Mouse (Mus musculus): ENCODE results near the gene H2-Ke6. TPM values are rescaled to one million over a fixed set of nuclear protein-coding genes. Genes with fewer than 3 reads are reported as not detected.
"Not testable (repeated sequence)": the region's sequence is repeated elsewhere in the genome, so short reads cannot be mapped to it uniquely, and the experiment has no call there.

Gene H2-Ke6
- total RNA-seq, 2 experiments from 2014 or later = 59.7 to 63.9 TPM

DNA sequence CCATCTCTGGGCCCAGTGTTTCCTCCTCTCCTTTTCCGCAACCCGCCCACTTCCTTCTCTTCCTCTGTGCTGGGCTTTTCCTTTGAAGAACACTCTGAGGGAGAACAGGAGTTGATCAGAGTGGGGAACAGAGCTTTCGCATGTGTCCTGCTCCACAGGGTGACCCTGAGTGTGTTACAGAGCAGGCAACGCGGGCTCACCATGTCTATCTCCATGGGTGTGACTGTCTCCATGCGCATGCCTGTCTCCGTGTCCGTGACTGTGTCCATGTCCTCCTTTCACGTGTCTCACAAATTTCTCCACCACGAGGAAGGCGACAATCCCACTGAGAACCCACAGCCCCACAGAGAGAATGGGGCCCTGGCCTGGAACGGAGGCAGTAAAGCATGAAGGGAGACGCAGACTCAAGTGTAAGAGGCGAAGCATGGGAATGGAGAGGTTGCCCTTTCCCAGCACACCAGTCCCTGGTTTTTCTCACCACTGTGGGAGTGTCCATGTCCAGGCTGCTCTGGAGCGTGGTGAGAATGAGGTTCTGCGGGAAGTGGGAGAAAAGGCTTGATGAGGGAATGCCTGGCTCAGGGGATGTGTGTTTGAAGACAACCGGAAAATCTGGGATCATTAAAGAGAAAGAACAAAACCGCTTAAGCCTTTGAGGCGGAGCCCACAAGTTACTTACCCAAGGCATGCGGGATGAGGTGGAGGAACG, 2.2 kb upstream of the H2-Ke6 start:
- DNase-seq (ENCODE audit: low spot score in 2 of 2) = no peak

DNA sequence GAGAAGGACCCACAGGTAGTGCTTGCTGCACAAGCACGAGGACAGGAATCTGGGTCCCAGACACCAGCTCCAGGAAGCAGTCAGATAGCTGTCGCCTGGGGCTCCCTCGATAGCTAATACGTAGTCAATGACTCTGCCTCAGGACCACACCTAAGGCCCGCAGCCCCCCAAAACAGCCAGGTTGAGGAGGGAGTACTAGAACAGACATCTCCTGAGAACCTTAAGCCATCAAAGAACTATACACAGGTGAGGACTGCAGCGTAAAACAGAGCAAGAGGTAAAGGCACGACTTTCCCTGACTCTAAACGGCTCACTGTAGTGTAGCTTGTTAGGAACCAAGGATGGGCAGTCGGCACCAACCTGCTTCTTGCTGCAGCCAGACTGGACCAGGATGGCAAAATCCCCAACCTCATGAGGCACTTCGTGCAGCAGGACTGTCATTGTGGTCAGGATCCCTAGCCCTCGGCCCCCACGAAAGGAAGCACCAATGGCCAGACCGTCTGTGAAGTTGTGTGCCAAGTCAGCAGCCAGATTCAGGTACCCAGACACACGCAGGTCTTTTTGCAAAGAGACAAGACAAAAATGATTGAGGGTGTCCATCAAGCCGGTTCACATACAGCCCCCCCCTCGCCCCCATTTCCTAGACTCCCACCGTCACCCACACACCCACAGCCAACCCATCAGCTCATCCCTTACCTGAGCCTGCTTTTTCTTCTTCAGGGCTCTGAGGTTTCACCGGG, 1.5 kb upstream of the H2-Ke6 start:
- DNase-seq (ENCODE audit: low spot score in 2 of 2) = no peak

DNA sequence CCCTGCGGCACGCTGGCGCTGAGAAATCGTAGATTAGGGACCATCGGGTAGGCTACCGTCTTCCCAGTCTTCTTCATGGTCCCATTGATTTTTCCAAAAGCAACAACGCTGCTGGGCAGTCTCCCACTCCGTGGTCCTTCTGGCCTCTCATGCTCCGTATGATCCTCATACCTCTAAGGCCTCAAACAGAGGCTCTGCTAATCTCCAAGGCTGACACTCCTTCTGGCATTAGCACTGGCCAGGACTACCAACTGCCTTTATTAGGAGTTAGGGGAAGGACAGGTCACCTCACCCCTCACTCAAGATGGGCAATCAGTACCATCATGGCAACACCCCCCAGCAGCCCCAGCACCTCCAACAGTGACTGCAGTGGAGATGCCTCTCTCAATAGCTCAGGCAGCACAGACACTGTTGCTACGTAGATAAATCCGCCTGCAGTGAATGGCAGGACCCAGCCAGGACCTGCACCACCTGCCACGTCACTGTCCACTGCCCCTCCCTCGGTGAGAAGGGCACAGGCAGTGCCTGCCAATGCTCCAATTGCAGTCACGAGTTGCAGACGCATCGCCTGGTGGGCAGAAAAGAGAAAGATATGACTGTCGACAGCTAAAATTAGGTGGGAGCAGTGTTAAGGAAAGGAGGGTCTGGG, 765 bp upstream of the H2-Ke6 start:
- DNase-seq (ENCODE audit: low spot score in 2 of 2) = no peak

DNA sequence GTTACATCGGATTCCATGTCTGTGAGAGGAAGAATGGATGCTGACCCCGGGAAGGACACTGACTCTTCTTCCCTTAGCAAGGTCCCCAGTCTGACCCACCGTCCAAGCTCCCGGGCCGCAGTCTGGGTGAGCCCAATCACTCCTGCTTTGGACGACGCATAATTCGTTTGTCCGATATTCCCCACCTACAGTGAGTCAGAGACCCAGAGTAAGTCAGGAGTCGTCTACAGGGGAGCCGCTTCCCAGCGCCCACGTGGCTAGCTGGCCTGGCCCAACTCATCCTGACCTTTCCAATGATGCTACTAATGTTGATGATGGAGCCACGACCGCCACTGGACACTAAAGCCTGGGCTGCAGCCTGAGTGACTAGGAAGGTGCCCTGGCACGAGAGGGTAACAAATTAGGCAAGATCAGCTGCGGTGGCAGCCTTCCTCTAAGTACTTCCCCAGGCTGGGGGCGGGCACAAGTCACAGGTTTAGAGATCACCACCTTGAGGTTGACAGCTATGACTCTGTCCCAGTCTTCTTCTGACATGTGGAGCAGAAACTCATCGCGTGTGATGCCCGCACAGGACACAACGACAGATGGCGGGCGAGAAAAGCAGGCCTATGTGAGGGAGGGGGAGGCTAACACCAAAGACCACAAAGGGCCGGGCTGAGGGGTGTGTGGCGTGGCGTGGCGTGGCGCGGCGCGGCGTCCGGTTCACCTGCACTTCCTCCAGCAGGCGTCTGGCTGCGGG, 774 bp downstream of the H2-Ke6 start:
- no peak for DNase-seq (ENCODE audit: low spot score in 2 of 2)

DNA sequence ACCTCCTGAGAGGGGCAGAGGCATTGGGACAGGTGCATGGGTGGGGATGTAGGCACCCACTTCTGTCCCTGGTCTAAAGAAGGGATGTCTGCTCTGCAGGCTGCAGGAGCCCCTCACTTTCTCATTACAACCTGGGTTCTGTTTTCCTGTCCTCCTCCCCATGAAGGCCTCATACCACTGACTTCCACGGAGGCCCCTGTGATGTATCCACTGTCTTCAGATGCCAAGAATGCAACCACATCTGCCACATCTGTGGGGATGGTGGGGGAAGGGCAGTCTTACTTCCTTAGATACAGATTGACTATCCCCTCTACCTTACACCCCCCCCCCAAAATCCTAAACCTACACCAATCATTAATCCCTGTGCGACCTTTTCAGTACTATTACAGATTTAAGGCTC, 1.6 kb downstream of the H2-Ke6 start:
- DNase-seq (ENCODE audit: low spot score in 2 of 2) = no peak

DNA sequence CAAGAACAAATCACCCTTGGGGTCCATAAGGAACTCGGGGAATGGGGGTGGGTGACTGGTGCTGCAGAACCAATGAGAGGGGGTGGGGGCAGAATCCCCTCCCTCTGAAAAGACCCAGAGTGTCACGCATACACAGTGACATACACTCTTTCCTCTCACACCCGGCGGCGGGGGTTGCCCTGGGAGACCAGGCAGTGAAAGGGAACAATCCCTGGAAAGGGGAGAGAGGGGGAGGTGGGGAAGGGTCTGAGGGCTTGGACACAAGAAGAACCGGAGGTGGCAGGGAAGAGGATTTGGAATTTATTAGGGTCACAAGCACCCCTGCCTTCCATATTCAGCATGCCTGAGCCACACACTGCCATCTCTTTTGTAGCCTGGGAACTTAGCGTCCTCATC, 2.1 kb downstream of the H2-Ke6 start:
- DNase-seq (ENCODE audit: low spot score in 2 of 2) = no peak

DNA sequence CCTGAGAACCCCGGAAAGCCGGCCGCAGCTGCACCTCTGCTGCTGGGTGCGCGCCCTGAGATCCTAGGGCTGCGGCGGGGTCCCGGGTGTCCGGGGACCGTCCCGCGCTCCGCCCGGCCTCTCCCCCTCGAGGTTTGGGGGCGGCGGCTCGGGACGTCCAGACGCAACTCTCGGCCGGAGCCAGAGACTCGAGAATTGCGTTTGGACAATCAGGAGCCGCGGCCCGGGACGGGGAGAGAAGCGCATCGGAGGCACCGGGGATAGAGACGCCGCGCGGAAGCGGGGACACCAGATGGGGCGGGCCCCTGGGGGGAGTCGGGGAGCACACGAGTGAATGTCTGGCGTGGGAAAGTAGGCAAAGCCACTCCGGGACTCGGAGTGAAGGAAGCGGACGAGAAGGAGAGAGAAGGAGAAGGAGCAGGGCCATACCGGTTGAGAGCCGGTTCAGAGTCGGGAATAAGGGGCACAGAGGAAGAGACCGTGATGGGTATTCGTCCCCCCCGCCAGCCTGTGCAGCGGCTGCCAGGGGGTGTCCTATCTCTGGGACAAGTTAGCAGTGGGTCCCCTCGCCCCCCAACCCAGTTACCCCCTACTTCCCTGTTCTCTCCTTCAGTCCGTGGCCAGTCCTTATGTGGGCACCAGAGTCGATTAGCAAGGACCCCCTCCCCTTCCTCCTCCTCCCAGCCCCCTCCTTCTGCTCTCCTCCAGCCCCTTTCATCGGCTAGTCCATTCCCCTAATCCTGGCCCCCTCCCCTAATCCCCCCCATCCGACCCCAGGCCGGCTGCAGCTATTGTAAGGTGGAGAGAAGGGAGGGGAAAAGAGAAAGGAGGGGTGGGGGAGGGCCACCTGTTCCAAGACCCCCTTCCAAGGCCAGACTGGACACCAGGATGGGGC, 2.8 kb downstream of the H2-Ke6 start:
- DNase-seq (ENCODE audit: low spot score in 2 of 2) = no peak

DNA sequence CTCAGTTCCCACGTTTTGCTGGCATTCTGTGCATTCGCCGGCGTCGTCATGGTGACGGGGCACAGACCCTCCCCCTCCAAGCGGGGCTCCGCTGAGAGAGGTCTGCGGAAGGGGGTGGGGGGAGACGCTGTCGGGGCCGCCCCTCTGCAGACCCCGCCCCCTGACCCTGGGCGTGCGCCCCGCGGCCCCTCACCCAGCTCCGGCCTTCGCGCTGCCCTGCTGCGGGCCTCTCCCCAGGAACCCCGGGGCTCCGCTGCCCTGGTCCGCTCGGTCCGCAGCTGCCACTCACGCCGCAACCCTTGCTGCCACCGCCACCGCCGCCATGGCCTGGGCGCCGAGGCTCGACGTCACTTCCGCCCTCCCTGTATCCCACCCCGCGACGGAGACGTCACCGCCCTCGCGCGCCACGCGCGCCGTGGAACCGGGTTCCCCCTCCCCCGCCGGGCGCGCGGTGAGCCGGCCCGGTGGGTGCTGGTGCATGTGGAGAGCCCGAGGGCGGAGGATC, 3.5 kb downstream of the H2-Ke6 start, which contains the start of gene Ring1:
Ring1 (minus strand) TSS at position 364 of the 505 bp plus-strand sequence.
- DNase-seq (ENCODE audit: low spot score in 2 of 2) = peak; percentile 90 to 91

DNA sequence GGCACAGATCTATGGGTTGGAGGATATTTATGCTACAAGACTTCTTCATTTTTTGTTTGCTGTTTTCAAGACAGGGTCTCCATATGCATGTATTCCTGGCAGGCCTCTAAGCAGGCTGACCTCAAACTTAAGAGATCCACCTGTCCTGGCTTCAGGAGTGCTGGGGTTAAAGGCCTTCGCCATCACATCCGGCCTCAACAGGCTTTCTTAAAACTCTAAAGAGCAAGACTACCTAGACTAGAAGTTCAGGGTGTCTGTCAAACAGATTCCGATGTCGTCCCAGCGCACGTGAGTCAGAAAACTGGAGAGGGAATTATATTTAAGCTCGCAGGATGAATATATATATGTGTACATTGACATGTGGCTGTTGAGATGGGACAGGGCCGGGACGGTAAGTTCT, 4.2 kb downstream of the H2-Ke6 start:
- no peak for DNase-seq (ENCODE audit: low spot score in 2 of 2)

DNA sequence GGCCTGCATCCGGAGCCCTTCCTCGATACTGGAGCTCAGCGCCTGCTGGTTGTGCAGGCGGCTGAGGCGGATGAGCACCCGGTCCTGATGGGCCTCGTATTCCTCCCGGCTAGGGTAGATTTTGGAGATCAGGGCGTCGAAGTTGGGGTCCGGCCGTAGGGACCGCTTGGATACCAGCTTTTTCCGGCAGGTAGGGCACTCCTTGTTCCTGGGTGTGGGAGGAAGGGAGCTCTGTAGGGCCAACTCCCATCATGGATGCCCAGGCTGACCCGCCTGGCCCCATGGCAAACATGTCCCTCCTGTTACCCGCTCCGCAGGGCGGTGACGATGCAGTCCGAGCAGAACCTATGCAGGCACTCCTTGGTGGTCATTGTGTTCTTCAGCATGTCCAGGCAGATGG, 4.9 kb downstream of the H2-Ke6 start:
- no peak for DNase-seq (ENCODE audit: low spot score in 2 of 2)

DNA sequence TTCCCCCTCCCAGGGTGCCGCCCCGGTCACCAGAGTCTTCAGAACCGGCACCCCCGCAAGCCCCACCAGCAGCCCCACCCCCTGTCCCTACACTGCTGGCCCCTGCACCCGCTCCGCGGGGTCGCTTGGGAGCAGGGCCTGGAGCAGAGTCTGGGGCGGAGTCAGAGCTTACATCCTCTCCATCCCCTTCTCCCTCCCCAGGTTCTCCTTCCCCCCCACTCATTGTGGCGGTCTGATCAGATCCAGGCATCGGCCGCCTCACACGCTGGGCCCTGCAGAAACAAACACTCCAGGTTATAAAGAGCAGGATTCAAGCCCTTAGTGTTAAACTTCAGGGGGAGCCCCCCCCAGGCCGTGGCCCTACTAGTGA, 5.5 kb downstream of the H2-Ke6 start:
- DNase-seq (ENCODE audit: low spot score in 2 of 2) = no peak

DNA sequence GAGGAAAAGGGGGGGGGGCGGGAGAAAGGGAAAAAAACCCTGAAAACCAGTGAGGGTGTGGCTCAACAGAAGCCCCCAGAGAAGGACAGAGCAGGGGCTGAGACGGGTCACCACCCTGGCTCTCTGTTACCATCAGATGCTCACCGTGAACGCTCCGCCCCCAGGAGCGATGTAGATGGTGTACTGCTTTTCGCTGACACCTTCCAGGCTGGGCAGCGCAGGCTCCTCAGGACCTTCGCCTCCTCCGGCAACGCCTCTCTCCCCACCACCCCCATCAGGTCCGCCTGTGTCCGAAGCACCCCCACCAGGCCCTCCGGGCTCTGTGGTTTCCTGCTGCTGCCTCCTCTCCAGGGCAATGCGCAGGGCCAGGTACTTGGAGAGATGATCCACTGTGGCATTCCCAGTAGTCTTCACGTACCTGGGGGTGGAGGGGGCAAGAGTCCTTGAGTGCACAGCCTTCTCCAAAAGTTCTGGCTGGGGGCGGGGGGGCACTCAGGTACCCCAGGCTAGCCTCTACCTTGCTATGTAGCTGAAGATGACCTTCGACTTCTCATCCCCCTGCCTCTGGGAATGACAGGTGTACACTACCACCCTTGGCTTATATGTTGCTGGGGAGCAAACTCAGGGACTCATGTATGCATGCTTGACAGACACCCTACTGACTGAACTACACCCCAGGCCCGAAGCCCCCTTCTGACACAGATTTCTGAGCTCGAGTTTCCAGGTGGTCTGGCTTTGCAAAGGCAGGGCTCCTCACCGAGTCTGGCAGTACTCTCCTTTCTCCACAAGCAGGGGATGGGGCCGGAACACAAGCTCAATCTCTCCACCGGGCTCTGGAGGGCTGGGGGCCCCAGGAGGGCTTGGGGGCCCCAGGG, 6.1 kb downstream of the H2-Ke6 start:
- DNase-seq (ENCODE audit: low spot score in 2 of 2) = no peak

DNA sequence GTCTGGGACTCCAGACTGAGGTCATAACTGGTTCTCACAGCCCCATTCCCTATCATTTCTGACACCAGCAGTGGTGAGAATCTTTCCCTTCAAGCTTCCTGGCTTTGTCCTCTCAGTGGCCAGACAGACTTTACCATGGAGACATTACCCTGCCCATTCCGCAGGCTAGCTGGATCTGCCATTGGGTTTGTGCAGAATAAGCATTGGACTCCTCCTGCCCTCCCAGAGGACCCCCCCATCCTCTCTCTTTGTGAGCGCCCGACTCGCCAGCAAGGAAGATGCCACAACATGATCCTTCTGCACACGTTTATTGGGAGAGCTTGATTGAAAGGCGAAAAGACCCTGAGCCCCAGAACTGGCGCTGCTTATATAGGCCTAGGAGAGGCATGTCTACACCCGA, 14.4 kb downstream of the H2-Ke6 start:
- no peak for DNase-seq (ENCODE audit: low spot score in 2 of 2)

DNA sequence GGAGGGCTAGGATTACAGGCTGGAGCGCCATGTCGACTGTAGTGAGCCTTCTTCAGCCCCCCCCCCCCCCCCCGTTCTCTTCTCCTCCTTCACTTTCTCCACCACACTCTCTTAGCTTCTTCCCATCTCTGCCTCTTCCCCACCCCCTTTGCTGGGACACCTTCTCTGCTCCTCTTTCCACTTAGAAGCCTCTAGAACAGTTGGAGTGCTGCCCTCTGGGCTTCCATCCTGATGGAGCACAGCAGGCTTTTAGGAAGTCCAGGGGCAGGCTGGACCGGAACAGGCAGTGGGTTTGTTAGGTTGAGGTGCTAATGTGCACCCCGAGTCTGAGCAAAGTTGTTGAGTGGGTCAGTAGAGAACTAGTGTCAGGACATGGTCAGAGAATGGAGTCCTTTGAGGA, 17.7 kb downstream of the H2-Ke6 start:
- no peak for DNase-seq (ENCODE audit: low spot score in 2 of 2)

DNA sequence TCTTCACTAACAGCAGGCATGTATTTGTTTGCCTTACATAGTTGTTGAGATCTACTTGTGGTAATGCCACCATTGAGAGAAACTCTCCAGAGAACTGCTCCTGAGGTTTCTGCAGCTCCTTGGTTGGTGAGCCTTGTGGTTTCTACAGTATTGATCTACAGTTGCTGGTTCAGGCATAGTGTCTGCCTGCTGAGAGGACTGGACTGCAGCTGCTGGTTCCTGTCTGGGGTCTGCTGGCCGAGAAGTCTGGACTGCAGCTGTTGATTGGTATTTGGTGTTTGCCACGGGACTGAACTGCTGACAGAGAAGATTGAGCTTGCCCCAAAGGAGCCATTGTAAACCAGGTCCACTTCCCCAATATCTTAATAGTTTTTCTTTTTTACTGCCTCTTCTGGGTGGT, 21.3 kb downstream of the H2-Ke6 start:
- no peak for DNase-seq (ENCODE audit: low spot score in 2 of 2)

DNA sequence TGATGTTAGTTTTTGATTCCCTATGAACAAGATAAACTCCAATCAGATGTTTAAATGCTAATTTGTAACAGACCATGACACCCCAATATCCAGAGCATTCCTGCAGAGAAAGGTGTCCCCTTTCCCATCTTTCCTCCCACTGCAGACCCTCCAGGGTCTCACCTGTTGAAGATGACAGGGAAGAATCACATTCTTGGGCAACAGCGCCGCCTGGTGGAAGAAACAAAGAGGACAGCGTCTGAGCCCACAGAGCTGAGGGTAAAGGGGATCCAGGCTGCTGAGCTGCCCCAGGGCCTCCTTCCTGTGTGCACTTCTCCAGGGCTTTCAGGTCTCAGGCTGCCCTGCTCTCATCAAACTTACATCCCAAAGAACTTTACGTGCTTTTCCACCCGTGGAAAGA, 24.4 kb downstream of the H2-Ke6 start:
- DNase-seq (ENCODE audit: low spot score in 2 of 2) = no peak

DNA sequence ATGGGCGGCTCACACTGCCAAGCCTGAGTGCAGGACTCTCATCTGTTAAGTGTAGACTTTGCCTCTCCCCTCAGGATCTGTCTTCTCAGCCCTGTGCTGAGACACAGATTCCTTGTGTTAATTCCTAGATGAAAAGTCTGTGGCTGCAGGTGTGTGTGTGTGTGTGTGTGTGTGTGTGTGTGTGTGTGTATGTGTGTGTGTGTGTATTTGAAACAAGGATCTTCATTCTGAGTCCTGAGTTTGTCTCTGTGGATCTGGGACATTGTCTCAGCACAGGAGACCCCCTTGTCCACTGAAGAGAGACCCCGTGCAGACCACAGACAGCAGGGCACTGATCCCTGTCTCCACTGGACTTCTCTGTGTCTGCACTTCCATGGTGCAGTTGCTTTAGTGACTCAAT, 27.1 kb downstream of the H2-Ke6 start:
- not testable (repeated sequence) for DNase-seq (ENCODE audit: low spot score in 2 of 2)

DNA sequence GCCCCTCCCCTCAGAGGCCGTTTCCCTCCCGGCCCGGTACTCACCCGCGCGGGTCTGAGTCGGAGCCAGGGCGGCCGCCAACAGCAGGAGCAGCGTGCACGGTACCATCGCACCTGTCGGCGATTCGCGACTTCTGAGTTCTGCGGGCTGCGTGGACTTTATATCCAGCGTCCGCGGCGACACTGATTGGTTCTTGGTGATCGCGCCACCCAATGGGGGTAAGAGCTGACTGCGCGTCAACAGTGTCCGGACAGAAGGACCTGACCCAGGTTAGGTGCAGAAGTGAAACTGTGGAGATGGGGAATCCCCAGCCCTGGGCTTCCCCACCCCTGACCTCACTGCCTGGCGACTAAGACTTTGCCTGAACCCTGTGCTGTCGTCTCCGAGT, 27.7 kb downstream of the H2-Ke6 start, which contains the start of gene H2-K1:
H2-K1 (minus strand) TSS at position 198 of the 388 bp plus-strand sequence.
- DNase-seq (ENCODE audit: low spot score in 2 of 2) = peak in 1 of 2 experiments; percentile 73

Data from layer of hippocampus, adult 18-20 months (tissue).